Mouse (Mus musculus) forebrain, embryonic 16.5 days (tissue): ENCODE data around the gene Ncf1. TPM values are rescaled to one million over a fixed set of nuclear protein-coding genes. Genes with fewer than 3 reads are reported as not detected.

ENCODE experiments used
- ATAC-seq: fragments of 200-750 bp; cut with Nextera tagmentation; 2 replicates; pipeline ENCODE4 v1.8.0; 2017; ENCODE audit warnings: mild to moderate bottlenecking, moderate library complexity
- H3K27ac ChIP-seq: fragments of 300-500 bp; sonication (generic); 2 replicates; pipeline ENCODE4 v1.5.1; 2014; ENCODE audit warnings: low read length, control low read depth
- H3K27me3 ChIP-seq: fragments of 300-500 bp; sonication (generic); replicated peaks from 2 replicates; pipeline ENCODE4 v1.6.1; 2014; ENCODE audit warnings: low read length; ENCODE audit not compliant: control insufficient read depth, insufficient read depth
- H3K36me3 ChIP-seq: fragments of 300-500 bp; sonication (generic); 2 replicates; pipeline ENCODE4 v1.6.1; 2014; ENCODE audit not compliant: control insufficient read depth, insufficient read depth
- H3K4me1 ChIP-seq: fragments of 300-500 bp; sonication (generic); replicated peaks from 2 replicates; pipeline ENCODE4 v1.6.1; 2014; ENCODE audit warnings: low read length; ENCODE audit not compliant: control insufficient read depth, insufficient read depth
- H3K4me2 ChIP-seq: fragments of 300-500 bp; sonication (generic); 2 replicates; pipeline ENCODE4 v1.6.1; 2014; ENCODE audit warnings: mild to moderate bottlenecking, low read length, control low read depth
- H3K4me3 ChIP-seq: fragments of 300-500 bp; sonication (generic); replicated peaks from 2 replicates; pipeline ENCODE4 v1.5.1; 2014; ENCODE audit warnings: mild to moderate bottlenecking, low read length, control low read depth
- H3K9ac ChIP-seq: fragments of 300-500 bp; sonication (generic); replicated peaks from 2 replicates; pipeline ENCODE4 v1.6.1; 2014; ENCODE audit warnings: low read depth, low read length, control low read depth
- H3K9me3 ChIP-seq: fragments of 300-500 bp; sonication (generic); 2 replicates; pipeline ENCODE4 v1.6.1; 2016; ENCODE audit warnings: low read length; ENCODE audit not compliant: control insufficient read depth
- WGBS: fragments of 180-500 bp; shearing (Covaris S2); extraction: QIAGEN DNeasy Blood & Tissue Kit; methylation state at CpG from one replicate; pipeline ENCODE4 v1.1.7; 2014; 5-methylcytosine and 5-hydroxymethylcytosine counted together
- polyA plus RNA-seq: library from polyadenylated mRNA; unstranded; fragments of >200 nt; fragmentation: Nextera tagmentation; extraction: Ambion mirVana; gene quantifications from 2 replicates; pipeline ENCODE4 v1.2.1, GENCODE M21; 2015

The Ncf1 gene
- polyA plus RNA-seq, 1 experiment from 2014 or later = 1.8 TPM

DNA sequence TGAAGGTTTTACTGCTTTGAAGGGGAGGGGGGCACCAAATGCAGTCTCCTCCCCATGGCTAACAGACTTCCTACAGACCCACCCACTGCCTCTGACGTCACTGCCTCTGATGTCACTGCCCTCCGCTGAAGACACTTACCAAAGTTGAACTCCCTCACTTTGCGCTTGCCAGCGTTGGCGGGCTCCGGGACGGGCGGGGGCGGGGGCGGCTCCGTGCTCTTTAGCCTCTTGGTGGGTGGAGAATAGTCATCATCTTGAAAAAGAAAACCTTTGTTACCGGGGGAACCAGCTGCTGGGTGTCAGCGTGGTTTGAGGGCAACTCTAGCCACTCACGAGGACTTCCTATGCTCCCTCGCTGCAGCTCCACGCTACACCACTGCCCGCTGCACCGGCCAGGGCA, 37.0 kb upstream of the Ncf1 start:
- Histone ChIP-seq H3K36me3 (peaks cover 39% of the 10 kb centered on the region), H3K27ac (no peak overlapping the region), H3K4me1 (no peaks in the 10 kb centered on the region), H3K9me3 (no peaks in the 10 kb centered on the region), H3K9ac (no peak overlapping the region), H3K27me3 (no peaks in the 10 kb centered on the region), H3K4me3 (no peak overlapping the region), H3K4me2 (no peak overlapping the region)
- 88% methylated on average over 18 of the region's 18 CpGs for WGBS
- no peak for ATAC-seq

DNA sequence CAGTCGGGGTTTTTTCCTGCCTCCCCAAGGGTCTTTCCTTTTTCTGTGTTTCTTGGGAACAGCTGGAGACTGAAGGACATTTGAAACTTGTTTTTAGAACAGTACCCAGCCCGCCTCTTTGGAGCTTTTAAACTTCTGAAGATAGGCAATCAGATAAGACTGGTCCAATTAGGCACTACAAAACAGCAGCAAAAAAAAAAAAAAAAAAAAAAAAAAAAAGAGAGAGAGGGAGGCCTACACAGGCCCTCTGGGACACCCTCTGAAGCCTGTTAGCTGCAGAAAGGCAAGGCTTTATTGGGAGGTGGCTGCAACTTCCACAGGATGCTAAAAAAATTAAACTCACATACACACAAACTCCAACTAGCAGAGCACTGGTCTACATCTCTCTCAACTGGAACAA, 36.5 kb upstream of the Ncf1 start:
- WGBS = 85% methylated on average over 2 of the region's 2 CpGs
- no peak for ATAC-seq

DNA sequence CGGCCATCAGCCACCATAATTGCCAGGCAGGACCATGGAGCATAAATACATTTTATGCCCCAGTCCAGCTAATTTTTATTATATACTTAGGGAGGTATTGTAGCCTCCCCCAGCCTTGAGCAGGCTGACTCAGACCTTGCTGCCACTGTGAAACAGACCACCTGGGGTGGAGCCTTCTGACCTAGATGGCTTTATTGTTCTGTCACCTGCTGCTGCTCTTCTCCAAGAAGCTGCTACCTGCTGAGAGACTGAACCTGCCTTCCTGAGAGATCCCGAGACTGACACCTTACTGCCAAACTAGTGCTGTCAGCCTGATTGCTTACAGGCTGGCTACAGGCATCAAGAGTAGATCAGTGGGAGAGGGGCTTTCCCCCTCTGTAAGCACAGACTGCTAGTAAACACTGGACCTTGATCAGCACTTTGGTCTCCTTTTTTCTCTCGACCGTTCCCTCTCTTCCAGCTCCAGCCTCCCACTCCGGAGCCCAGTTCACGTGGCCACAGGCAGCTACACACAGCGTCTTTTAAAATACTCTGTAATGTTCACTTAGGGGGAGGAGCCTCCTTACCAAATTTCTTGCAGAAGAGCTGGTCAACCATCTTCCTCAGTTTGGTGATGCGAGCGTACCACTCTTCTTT, 30.7 kb upstream of the Ncf1 start:
- WGBS = 89% methylated on average over 9 of the region's 9 CpGs
- H3K36me3 ChIP-seq = peaks cover 63% of the 10 kb centered on the region
- no peak overlapping the region for H3K27ac ChIP-seq
- no peak overlapping the region for H3K9ac ChIP-seq
- no peaks in the 10 kb centered on the region for H3K4me1 ChIP-seq
- ATAC-seq = no peak
- no peak overlapping the region for H3K4me2 ChIP-seq
- no peaks in the 10 kb centered on the region for H3K27me3 ChIP-seq
- no peak overlapping the region for H3K4me3 ChIP-seq
- H3K9me3 ChIP-seq = no peaks in the 10 kb centered on the region

More for the DNA sequence above, 36.5 kb upstream of the Ncf1 start:
- Histone ChIP-seq H3K4me1 (no peaks in the 10 kb centered on the region), H3K9ac (no peak overlapping the region), H3K27ac (no peak overlapping the region), H3K9me3 (no peaks in the 10 kb centered on the region), H3K4me3 (no peak overlapping the region), H3K27me3 (no peaks in the 10 kb centered on the region), H3K36me3 (peaks cover 44% of the 10 kb centered on the region), H3K4me2 (no peak overlapping the region)

DNA sequence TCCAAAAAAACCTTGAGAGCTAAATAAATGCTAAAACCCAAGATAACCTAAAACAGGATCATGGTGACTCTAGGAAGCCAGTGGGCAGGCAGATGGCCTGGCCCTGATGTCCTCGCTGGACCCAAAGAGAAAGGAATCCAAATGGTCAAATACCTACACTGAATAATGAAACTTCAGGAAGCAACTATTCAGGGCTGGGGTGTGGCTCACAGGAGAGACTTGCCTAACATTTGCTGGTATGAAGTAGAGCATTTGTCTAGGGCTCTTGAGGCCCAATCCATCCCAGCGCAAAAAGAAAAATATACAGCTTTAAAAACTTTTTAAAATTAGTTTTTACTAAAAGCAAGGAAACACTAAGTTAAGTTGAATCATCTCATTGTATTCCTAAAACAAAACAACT, 29.5 kb upstream of the Ncf1 start:
- Histone ChIP-seq H3K36me3 (peaks cover 59% of the 10 kb centered on the region), H3K4me1 (no peaks in the 10 kb centered on the region), H3K4me3 (no peak overlapping the region), H3K27ac (no peak overlapping the region), H3K27me3 (no peaks in the 10 kb centered on the region), H3K9me3 (no peaks in the 10 kb centered on the region), H3K9ac (no peak overlapping the region), H3K4me2 (no peak overlapping the region)
- ATAC-seq = no peak
- WGBS = 98% methylated on average over 2 of the region's 2 CpGs

DNA sequence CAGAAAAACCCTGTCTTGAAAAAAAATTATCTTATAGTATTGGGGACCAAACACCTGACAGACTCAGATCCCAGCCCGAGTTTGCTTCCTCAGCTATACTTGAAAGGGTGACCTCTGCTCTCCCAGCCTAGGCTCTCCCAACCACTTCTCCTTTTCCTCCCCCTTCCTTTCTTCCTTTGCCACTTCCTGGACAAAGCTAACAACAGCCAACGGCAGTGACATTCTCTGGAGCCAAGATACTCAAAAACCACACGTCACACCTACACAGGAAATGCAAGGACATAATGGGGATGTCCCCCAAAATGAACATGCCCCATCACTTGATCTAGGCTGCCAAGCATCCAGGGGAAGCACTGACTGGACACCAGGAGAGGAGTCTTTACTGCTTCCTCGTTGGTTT, 29.0 kb upstream of the Ncf1 start:
- Histone ChIP-seq H3K27me3 (no peaks in the 10 kb centered on the region), H3K4me1 (no peaks in the 10 kb centered on the region), H3K9ac (no peak overlapping the region), H3K36me3 (peaks cover 57% of the 10 kb centered on the region), H3K4me3 (no peak overlapping the region), H3K4me2 (no peak overlapping the region), H3K9me3 (no peaks in the 10 kb centered on the region), H3K27ac (no peak overlapping the region)
- 89% methylated on average over 4 of the region's 4 CpGs for WGBS
- ATAC-seq = no peak

DNA sequence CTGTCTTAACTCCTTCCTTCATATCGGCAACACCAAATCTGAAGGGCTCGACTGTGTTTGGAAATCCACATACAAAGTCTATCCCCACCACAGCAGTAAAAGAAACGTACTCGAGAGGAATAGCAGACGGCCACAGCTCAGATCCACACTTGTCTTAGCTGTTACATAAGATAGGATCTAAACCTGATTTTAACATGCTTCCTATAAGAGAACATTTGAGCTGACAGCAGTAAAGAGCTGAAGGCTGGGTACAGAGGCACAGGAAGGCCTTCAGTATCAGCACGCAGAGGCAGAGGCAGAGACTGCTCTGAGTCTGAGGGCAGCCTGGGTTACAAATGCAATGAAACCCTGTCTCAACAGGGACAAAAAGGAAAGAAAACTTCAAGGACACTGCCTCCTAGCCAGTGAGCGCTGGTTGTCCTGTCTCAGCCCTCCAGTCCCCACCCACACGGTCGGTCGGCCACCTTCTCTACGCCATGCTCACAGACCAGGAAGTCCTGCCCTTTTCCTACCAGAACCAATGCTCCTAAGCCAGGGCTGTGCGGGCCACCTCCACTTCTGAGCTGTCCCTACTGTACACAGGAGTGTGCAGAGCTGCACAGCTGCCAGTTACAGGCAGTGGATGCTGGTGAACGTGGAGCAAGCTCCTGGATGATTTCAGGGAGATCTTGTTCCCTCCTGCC, 28.1 kb upstream of the Ncf1 start:
- Histone ChIP-seq H3K27ac (no peak overlapping the region), H3K4me3 (no peak overlapping the region), H3K4me2 (no peak overlapping the region), H3K27me3 (no peaks in the 10 kb centered on the region), H3K36me3 (peaks cover 57% of the 10 kb centered on the region), H3K4me1 (no peaks in the 10 kb centered on the region), H3K9me3 (no peaks in the 10 kb centered on the region), H3K9ac (no peak overlapping the region)
- 93% methylated on average over 13 of the region's 13 CpGs for WGBS
- no peak for ATAC-seq

DNA sequence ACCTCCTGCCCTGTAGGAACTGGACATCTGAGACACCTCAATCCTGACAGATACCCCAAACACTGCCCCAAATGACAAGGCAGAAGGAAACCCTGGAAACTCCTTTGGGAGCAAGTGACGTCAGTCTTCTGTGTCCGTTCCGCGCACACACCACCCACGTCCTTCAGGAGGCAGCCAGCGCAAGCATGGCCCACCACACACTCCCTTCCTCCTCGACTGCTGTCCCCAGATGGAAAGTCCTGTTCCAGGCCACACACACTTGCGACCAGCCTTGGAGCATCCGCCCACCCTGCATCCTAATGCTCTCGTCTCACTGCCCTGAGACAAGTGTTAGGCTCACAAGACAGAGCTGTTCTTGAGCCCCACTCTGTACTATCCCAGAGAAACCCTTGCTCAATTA, 25.9 kb upstream of the Ncf1 start:
- no peak overlapping the region for H3K4me2 ChIP-seq
- H3K27ac ChIP-seq = no peak overlapping the region
- ATAC-seq = no peak
- H3K4me3 ChIP-seq = no peak overlapping the region
- H3K9ac ChIP-seq = no peak overlapping the region
- no peaks in the 10 kb centered on the region for H3K4me1 ChIP-seq
- no peaks in the 10 kb centered on the region for H3K9me3 ChIP-seq
- no peaks in the 10 kb centered on the region for H3K27me3 ChIP-seq
- peaks cover 58% of the 10 kb centered on the region for H3K36me3 ChIP-seq
- WGBS = 90% methylated on average over 10 of the region's 10 CpGs

DNA sequence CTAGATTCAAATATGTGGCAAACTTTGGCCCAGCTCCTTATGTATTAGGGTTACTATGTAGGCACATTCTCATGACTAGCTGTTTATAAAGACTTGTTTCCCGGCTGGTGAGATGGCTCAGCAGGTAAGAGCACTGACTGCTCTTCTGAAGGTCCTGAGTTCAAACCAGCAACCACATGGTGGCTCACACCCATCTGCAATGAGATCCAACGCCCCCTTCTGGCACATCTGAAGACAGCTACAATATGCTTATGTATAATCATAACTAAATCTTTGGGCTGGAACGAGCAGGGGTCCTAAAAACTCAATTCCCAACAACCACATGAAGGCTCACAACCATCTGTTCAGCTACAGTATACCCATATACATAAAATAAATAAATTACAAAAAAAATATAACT, 24.4 kb upstream of the Ncf1 start:
- no peak overlapping the region for H3K9ac ChIP-seq
- H3K27ac ChIP-seq = no peak overlapping the region
- H3K27me3 ChIP-seq = no peaks in the 10 kb centered on the region
- no peaks in the 10 kb centered on the region for H3K4me1 ChIP-seq
- ATAC-seq = no peak
- 72% methylated on average over 3 of the region's 3 CpGs for WGBS
- H3K36me3 ChIP-seq = peaks cover 61% of the 10 kb centered on the region
- H3K4me2 ChIP-seq = no peak overlapping the region
- no peaks in the 10 kb centered on the region for H3K9me3 ChIP-seq
- H3K4me3 ChIP-seq = no peak overlapping the region

DNA sequence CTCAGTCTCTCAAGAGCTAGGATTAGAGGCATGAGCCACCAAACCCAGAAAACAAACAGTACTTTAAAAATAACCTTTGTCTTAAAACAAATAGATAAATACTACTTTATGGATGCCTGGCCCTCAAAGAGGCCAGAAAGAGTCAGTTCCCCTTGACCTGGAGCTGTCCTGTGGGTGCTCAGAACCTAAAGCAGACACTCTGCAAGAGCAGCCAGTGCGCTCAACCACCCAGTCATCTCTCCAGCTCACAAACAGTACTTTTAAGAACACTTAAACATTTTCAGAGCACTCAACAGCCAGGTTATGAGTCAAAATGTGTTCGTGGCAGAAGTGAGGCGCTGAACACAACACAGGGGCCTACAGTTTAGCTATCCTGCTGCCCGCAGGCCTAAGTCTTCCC, 21.7 kb upstream of the Ncf1 start:
- peaks cover 75% of the 10 kb centered on the region for H3K36me3 ChIP-seq
- H3K4me2 ChIP-seq = no peak overlapping the region
- H3K27ac ChIP-seq = no peak overlapping the region
- H3K9me3 ChIP-seq = no peaks in the 10 kb centered on the region
- 100% methylated on average over 4 of the region's 4 CpGs for WGBS
- no peak overlapping the region for H3K4me3 ChIP-seq
- H3K9ac ChIP-seq = no peak overlapping the region
- no peak for ATAC-seq
- no peaks in the 10 kb centered on the region for H3K4me1 ChIP-seq
- no peaks in the 10 kb centered on the region for H3K27me3 ChIP-seq
